Mouse (Mus musculus) heart, adult 18-20 months (tissue): ENCODE data around the gene Gm6710. TPM values are rescaled to one million over a fixed set of nuclear protein-coding genes. Genes with fewer than 3 reads are reported as not detected.
"Not testable (repeated sequence)": the region's sequence is repeated elsewhere in the genome, so short reads cannot be mapped to it uniquely, and the experiment has no call there.

ENCODE experiments used
- DNase-seq, 2 experiments: peaks; one replicate each; pipeline ENCODE4 v3.0.0; 2021 to 2022; ENCODE audit warnings: mixed read lengths in 1 of 2
- long read RNA-seq, 2 experiments: library from polyadenylated mRNA; stranded (forward); transcript quantifications; one replicate each; pipeline ENCODE4 v2.0.0; 2021
- total RNA-seq, 2 experiments: library from RNA; stranded (reverse); gene quantifications; 2 replicates each; pipeline ENCODE4 v1.2.3; 2021

Gm6710 gene
- 10 to 100 TPM; 16.2 to 17.0 TPM for total RNA-seq
- long read RNA-seq, experiment 1, partial matches to known transcripts = 1 of 7 reads
- long read RNA-seq, experiment 1, other reads (novel, unspliced or antisense) = 6 of 7 reads
- long read RNA-seq, experiment 2, partial matches to known transcripts = 1 of 10 reads
- long read RNA-seq, experiment 2, other reads (novel, unspliced or antisense) = 5 of 10 reads

DNA sequence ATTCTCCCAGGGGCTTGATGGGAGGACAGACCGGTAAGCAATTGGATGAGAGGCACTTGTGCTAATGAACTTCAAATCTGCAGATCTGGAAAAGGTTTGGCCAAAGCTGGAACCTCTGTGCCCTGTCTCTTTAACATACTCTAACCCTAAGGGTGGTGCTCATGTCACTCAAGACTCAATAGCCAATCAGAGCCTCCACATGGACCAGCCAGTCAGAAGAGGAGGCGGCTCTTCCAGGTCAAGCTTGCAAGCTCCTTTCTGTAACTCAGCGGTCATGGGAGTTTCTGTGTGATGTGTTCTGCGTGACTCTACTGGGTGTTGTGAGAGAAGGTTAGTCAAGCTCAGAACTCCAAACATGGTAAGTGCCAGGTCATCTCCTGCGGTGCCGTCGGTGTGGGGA lies at the start of gene Gm6710:
Gene Gm6710 (plus strand): TSS at position 196 of the 400 bp plus-strand sequence.
- DNase-seq = not testable (repeated sequence)

Other genes with a start within 250 kb of the Gm6710 start
- gene Gm11007, start 225.2 kb upstream of the Gm6710 start, total RNA-seq = not detected
- 10 to 100 TPM; 42.0 to 78.2 TPM for gene Zfp969, start 165.6 kb upstream of the Gm6710 start, total RNA-seq
- not detected for gene Gm2007, start 127.7 kb upstream of the Gm6710 start, total RNA-seq
- gene Gm14288, start 68.1 kb upstream of the Gm6710 start, total RNA-seq = 10 to 100 TPM; 17.2 to 22.5 TPM
- gene Zfp966, start 61.9 kb downstream of the Gm6710 start, total RNA-seq = 10 to 100 TPM; 10.6 to 12.5 TPM
- gene Gm2026, start 96.1 kb downstream of the Gm6710 start, total RNA-seq = 10 to 100 TPM; 17.7 to 19.7 TPM